Mouse (Mus musculus) kidney, adult 2 months (tissue): ENCODE measurements around the gene Folr2.

Source experiments
- CTCF ChIP-seq: fragments of 200-500 bp; conservative IDR thresholded peaks from 2 replicates; pipeline ENCODE4 v1.5.1; 2011; ENCODE audit warnings: low read depth, mild to moderate bottlenecking, control low read depth, low read length, moderate library complexity, mixed read lengths; ENCODE audit not compliant: insufficient read depth, insufficient read length
- POLR2A ChIP-seq: fragments of 200-500 bp; IDR thresholded peaks from one replicate; pipeline ENCODE4 v1.6.1; 2011; ENCODE audit warnings: low read depth, low read length, control low read depth

DNA sequence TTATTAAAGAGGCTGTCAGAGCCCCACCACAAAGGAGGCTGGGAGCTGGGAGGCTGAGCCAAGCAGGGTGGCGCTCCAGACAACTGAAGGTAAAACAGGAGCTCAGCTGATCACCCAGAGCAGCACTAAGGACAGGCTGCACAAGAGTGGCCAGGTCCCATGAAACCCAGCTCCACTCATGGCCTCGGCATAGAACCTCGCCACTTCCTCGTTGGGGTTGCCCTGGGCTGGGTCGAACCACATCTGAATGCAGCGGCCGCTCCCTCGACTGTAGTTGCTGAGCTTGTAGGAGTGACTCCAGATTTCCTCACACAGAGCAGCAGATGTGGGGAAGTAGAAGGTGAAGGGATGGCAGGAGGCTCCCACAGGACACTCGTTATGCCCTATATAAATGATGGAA is 1.4 kb upstream of the Folr2 start:
- TF ChIP-seq CTCF (no peak), POLR2A (no peak)
